Mouse (Mus musculus): ENCODE measurements around the gene Xirp1.

DNA sequence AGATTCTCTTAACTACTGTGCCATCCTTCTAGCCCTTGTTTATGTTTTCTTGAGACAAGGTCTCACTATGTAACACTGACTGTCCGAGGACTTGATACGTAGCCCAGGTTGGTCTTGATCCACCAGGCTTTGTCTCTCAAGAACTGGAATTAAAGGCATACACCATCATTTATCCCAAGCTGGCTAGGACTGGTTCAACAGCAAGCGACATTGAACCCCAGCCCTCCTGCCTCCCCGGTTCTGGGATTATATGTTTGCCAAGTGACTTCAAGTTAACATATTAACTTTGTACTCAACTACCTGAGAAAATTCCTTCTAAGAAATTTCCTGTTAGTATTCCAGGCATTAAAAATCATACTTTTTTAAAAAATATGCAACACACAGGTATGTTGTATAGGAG lies 48.1 kb downstream of the Xirp1 start:
- TF ChIP-seq CTCF (IDR thresholded peaks at IDR 0.05; ENCODE audit: control insufficient read depth, insufficient read depth, insufficient read length) (no peak), CEBPB (IDR thresholded peaks at IDR 0.05; ENCODE audit: low read depth) (no peak)
